Mouse (Mus musculus) ES-CJ7 (cell line): ENCODE results near the gene Pfkfb3.

ENCODE experiments used
- DNase-seq: peaks from one replicate; pipeline ENCODE4 v3.0.0; 2011; ENCODE audit warnings: low read depth, low spot score

Pfkfb3 gene

GRCm38 (mm10) chr2:11429538-11429937, 124.3 kb downstream of the Pfkfb3 start:
- peak; percentile 36 for DNase-seq

GRCm38 (mm10) chr2:11428621-11429020, 125.3 kb downstream of the Pfkfb3 start:
- no peak for DNase-seq

DNA sequence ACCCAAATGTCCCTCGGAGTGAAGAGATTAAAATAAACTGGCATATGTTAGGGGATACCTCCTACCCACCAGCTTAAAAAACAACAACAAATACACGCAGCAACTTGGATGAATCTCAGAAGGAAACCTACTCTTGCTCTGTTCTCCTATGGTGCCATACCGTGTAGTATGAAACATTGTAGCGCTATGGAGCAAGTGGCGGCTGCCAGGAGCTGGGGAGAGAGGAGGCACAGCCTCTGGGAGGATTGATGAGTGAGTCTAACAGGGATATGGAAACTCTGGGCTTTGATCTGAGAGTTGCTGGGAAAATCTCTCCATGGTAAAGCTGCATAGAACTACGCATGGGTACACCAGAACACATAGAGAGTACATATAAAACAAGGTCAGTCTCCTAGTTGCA, 126.3 kb downstream of the Pfkfb3 start:
- DNase-seq, result no peak

DNA sequence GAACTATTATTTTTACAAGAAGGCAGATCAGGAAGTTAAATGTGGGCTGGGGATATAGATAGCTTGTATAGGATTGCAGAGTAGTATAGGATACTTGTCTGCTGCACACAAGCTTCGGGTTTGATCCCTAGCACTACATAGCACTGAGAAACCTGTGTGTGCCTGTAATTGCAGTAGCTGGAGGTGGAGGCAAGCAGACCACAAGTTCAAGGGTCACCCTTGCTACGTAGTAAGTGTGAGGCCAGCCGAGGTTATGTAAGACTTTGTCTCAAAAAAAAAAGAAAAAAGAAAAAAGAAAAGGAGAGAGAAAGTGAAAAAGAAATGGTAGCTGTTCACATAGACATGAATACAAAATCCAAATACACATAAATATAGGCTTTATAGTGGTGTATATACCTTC, 127.5 kb downstream of the Pfkfb3 start:
- no peak for DNase-seq

- DNase-seq, result no peak
These were observed 128.3 kb downstream of the Pfkfb3 start for GRCm38 (mm10) chr2:11425421-11426131.

- DNase-seq, result no peak
These were observed 129.6 kb downstream of the Pfkfb3 start for GRCm38 (mm10) chr2:11424252-11424651.

DNA sequence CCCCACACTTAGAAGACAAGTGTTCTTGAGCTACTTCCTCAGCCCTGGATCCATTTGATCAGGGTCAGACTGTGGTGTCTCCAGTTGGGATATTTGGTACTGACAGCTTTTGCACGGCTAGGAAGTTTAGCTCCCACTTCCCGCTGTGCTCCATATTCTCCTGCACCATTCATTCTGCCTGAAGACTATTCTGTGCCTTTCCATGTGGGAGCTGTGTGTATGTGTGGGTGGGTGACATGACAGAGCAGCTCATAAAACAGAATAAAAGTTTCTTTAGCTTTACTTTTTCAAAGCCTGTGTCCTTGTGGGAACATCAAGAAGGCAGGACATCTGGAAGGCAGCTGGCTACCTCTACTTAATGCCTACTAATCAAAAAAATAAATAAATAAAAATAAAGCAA, 130.5 kb downstream of the Pfkfb3 start:
- DNase-seq, result no peak

DNA sequence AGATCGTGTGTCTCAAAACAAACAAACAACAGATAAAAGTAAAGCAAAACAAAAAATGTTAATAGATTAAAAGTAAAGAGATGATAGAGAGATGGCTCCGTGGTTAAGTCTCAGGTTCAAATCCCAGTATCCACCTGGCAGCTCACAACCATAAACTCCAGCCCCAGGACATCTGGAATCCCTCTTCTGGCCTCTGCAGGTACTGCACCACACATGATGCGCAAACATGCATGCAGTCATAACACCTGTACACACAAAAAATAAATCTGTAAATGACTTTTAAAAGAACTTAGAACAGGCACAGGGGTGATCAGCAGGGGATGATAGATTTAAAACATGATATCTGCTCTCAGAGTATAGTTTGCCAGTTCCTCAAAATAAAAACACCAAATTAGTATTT, 131.5 kb downstream of the Pfkfb3 start:
- peak; percentile 29 for DNase-seq
